Mouse (Mus musculus): ENCODE results near the gene Zfp985. TPM values are rescaled to one million over a fixed set of nuclear protein-coding genes. Genes with fewer than 3 reads are reported as not detected.
"Not testable (repeated sequence)": the region's sequence is repeated elsewhere in the genome, so short reads cannot be mapped to it uniquely, and the experiment has no call there.

Zfp985 gene
- polyA plus RNA-seq, 1 experiment from 2014 or later: 0.18 TPM

DNA sequence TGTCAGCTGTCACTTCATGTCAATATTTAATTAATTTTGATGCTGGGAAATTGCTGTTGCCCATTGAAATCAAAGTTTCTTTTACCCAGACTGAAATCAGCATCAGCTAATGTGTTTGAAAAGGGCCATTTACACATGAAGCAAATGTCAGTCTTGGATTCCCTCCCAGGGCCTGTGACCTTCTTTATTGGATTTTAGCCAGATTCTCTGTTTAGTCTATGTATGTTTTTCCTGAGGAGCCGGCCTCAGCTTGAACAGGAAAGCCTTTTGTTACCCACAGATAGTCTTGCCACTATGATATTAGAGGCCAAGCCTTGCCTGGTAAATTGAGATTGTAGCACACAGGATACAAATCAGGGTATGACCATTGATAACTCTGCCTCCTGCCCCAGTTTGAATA is 6.0 kb downstream of the Zfp985 start:
- not testable (repeated sequence) for H3K4me1 ChIP-seq (replicated peaks); H3K36me3 ChIP-seq; ATAC-seq (ENCODE audit: low FRiP score, low read depth); H3K9ac ChIP-seq; H3K27me3 ChIP-seq; H3K4me2 ChIP-seq; H3K27ac ChIP-seq (replicated peaks); H3K4me3 ChIP-seq
- WGBS: 50% methylated on average over 1 of the region's 1 CpGs
- peaks cover 13% of the 10 kb centered on the region; the same call in 1 of the 2 replicates for H3K9me3 ChIP-seq

DNA sequence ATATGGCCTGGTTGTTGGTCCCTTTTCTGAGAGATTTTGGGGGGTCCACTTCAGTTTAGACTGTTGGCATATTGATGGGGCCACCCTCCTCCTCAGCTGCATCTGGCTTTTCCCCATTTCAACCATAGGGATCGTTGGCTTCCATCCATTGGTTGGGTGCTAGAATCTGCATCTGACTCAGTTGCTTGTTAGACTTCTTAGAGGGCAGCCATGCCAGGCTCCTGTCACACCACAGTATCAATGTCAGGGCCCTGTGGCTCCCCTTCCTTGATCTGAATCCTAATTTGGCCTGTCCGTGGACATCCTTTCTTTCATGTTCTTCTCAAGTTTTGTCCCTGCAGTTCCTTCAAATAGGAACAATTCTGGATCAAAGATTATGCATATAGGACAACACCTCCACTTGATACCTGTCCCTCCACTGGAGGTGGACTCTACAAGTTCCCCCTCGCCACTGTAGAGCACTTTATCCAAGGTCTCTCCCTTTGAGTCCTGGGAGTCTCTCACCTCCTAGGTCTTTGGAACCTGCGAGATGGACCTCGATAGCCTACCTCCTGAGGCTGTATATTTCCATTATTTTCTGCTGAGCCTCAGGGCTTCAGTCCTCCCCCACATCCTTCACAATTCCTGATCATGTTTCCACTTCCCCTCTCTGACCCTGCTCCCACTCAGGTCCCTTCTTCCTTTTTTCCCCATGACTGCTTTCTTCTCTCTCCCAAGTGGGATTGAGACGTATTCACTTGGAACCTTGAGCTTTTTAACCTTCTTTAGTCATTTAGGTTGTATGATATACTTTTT is 12.5 kb downstream of the Zfp985 start:
- no peak overlapping the region for H3K4me2 ChIP-seq
- WGBS: 76% methylated on average over 6 of the region's 6 CpGs
- no peak overlapping the region for H3K9ac ChIP-seq
- no peak overlapping the region for H3K4me3 ChIP-seq
- H3K27me3 ChIP-seq: no peaks in the 10 kb centered on the region
- H3K27ac ChIP-seq (replicated peaks): no peak overlapping the region
- no peaks in the 10 kb centered on the region for H3K4me1 ChIP-seq (replicated peaks)
- no peak for ATAC-seq (ENCODE audit: low FRiP score, low read depth)
- H3K9me3 ChIP-seq: peaks cover 33% of the 10 kb centered on the region
- H3K36me3 ChIP-seq: no peaks in the 10 kb centered on the region

DNA sequence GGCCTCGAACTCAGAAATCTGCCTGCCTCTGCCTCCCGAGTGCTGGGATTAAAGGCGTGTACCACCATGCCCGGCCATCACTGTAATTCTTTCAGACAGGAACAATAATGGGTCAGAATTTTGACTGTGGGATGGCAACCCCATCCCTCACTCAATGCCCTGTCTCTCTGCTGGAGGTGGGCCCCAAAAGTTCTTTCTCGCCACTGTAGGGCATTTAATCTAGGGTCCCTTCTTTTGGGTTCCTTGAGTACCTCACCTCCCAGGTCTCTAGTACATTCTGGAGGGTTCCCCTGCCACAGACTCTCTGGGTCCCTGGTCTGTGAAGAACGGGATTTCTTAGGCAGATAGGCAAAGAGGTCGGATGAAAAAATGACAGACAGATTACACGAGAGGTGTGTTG is 18.1 kb downstream of the Zfp985 start:
- not testable (repeated sequence) for H3K4me2 ChIP-seq; ATAC-seq (ENCODE audit: low FRiP score, low read depth); H3K9ac ChIP-seq; H3K36me3 ChIP-seq; H3K27me3 ChIP-seq; H3K27ac ChIP-seq (replicated peaks); H3K4me1 ChIP-seq (replicated peaks); H3K4me3 ChIP-seq
- WGBS: 88% methylated on average over 8 of the region's 8 CpGs
- peaks cover 21% of the 10 kb centered on the region; the same call in 1 of the 2 replicates for H3K9me3 ChIP-seq

DNA sequence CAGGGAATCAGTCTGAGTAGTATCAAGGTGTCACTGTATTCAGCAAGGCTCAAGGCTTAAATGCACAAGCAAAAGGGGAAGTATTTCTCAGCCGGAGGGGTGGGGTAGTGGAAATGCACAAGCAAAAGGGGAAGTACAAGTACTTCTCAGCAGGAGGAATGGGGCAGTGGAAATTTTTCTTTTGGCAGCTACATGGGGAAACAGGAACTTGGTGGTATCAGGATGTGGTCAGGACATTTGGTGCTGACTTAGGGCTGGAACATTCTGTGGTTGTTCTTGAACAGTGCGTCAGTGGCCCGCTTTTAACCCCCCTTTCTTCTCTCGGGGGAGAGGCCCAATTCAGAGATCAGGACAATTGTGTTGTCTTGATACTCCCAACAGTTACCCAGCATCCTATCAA is 26.3 kb downstream of the Zfp985 start:
- 91% methylated on average over 4 of the region's 4 CpGs for WGBS
- not testable (repeated sequence) for H3K36me3 ChIP-seq; ATAC-seq (ENCODE audit: low FRiP score, low read depth); H3K4me2 ChIP-seq; H3K27ac ChIP-seq (replicated peaks); H3K4me1 ChIP-seq (replicated peaks); H3K4me3 ChIP-seq; H3K27me3 ChIP-seq; H3K9ac ChIP-seq
- H3K9me3 ChIP-seq: peaks cover 27% of the 10 kb centered on the region

DNA sequence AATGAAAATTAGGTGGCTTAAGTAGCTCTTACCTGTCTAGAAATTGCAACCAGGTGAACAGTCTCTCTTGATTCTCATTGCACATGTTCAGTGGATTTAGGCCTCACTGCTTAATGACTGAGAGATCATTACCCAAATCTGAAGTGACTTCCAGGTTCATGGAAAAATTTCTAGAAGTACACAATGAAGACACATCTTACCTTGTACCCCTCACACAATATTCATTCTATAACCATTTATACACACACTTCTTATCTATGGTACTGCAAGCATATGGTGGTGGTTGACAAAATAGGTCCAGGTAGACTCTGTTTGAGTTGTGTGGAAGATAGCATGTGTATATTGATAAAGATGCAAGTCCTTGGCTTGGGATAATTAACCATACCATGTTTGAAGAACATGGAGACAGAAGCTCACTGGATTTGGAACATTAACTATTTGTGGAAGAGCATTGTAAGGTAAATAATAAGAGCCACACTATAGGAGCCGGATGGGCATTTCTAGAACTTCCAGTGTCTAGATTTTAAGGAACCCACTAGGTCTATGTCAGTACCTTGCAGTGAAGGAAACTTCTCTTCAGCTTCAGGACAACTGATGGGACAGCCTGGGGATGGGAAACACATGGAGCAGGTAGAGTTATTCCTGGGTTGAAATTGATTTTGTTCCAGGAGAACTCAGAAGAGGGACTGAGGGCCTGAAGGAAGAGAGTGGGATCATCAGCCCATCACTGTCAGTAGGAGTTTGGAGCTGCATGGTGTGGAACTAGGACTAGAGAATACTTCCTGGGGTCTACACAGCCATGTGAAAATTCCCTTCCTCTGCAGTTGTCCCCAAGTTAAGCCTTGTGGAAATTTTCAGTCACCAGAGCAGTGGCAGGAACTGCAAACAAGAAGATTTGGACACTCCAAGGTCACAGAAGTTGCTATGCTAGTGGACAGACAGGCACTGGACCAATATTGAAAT is 33.7 kb downstream of the Zfp985 start:
- Histone ChIP-seq H3K36me3 (no peaks in the 10 kb centered on the region), H3K9ac (no peak overlapping the region), H3K27me3 (no peaks in the 10 kb centered on the region), H3K4me2 (no peak overlapping the region), H3K4me1 (replicated peaks) (no peaks in the 10 kb centered on the region), H3K9me3 (peaks cover 46% of the 10 kb centered on the region), H3K27ac (replicated peaks) (no peak overlapping the region), H3K4me3 (no peak overlapping the region)
- no peak for ATAC-seq (ENCODE audit: low FRiP score, low read depth)
- WGBS: 55% methylated on average over 1 of the region's 1 CpGs

DNA sequence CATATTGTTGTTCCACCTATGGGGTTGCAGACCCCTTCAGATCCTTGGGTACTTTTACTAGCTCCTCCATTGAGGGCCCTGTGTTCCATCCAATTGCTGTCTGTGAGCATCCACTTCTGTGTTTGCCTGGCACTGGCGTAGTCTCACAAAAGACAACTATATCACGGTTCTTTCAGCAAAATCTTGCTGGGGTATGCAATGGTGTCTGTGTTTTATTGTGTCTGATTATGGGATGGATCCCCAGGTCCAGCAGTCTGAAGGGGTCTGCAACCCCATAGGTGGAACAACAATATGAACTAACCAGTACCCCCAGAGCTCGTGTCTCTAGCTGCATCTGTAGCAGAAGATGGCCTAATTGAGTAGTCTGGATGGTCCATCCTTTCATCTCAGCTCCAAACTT is 41.6 kb downstream of the Zfp985 start:
- not testable (repeated sequence) for H3K4me3 ChIP-seq; H3K9ac ChIP-seq; H3K27ac ChIP-seq (replicated peaks); H3K27me3 ChIP-seq; ATAC-seq (ENCODE audit: low FRiP score, low read depth); H3K4me1 ChIP-seq (replicated peaks); H3K36me3 ChIP-seq; H3K4me2 ChIP-seq
- peaks cover 27% of the 10 kb centered on the region for H3K9me3 ChIP-seq
- 83% methylated on average over 3 of the region's 3 CpGs for WGBS

DNA sequence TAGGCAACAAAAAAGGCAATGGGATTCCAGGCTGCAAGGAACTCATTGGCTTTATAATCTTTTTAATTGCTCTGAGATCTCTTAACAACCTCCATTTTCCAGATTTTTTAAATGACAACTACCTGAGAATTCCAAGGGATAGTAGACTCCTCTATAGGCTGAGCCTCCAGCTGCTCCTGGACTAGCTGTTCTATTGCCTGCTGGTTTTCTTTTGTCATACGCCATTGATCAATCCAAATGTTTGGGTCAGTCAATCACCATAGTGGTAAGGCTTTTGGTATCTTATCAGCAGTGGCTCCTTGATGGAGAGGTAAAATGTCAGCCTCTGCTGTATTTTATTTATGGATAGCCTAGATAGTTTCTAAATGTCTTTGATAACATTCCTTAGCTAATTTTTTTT is 44.6 kb downstream of the Zfp985 start:
- Histone ChIP-seq H3K36me3 (no peaks in the 10 kb centered on the region), H3K4me2 (no peak overlapping the region), H3K4me1 (replicated peaks) (no peaks in the 10 kb centered on the region), H3K27ac (replicated peaks) (no peak overlapping the region), H3K9me3 (peaks cover 31% of the 10 kb centered on the region), H3K4me3 (no peak overlapping the region), H3K27me3 (no peaks in the 10 kb centered on the region), H3K9ac (no peak overlapping the region)
- 59% methylated on average over 1 of the region's 1 CpGs for WGBS
- ATAC-seq (ENCODE audit: low FRiP score, low read depth): no peak

DNA sequence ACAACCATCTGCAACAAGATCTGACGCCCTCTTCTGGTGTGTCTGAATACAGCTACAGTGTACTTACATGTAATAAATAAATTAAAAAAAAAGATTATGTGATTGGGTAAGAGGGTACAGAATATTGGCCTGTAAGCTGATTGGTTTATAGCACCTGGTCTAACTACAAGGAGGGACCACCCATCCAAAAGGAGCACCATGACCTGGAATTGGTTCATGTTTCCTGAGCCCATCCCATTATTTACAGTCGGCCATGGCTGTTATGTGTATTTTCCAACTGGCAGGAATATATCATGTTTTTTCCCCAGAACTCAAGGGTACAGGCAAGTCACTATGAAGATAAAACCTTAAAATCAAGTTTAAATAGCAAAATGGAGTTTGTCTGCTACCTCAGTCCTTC is 45.8 kb downstream of the Zfp985 start:
- peaks cover 31% of the 10 kb centered on the region for H3K9me3 ChIP-seq
- H3K36me3 ChIP-seq: no peaks in the 10 kb centered on the region
- no peaks in the 10 kb centered on the region for H3K4me1 ChIP-seq (replicated peaks)
- H3K27me3 ChIP-seq: no peaks in the 10 kb centered on the region
- H3K4me3 ChIP-seq: no peak overlapping the region
- 61% methylated on average over 2 of the region's 2 CpGs for WGBS
- H3K4me2 ChIP-seq: no peak overlapping the region
- no peak overlapping the region for H3K27ac ChIP-seq (replicated peaks)
- ATAC-seq (ENCODE audit: low FRiP score, low read depth): no peak
- no peak overlapping the region for H3K9ac ChIP-seq

DNA sequence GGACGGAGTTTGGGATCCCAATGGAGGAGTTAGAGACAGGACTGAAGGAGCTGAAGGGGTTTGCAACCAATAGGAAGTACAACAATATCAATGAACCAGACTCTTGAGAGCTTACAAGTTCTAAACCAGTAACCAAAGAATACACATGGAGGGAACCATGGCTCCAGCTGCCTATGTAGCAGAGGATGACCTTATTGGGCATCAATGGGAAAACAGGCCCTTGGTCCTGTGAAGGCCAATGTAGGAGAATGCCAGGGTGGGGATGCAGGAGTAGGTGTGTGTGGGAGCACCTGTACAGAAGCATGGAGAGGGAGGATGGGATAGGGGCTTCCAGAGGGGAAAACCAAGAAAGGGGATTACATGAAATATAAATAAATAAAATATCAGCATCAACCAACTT is 48.8 kb downstream of the Zfp985 start:
- Histone ChIP-seq H3K4me2 (no peak overlapping the region), H3K36me3 (no peaks in the 10 kb centered on the region), H3K4me1 (replicated peaks) (no peaks in the 10 kb centered on the region)

DNA sequence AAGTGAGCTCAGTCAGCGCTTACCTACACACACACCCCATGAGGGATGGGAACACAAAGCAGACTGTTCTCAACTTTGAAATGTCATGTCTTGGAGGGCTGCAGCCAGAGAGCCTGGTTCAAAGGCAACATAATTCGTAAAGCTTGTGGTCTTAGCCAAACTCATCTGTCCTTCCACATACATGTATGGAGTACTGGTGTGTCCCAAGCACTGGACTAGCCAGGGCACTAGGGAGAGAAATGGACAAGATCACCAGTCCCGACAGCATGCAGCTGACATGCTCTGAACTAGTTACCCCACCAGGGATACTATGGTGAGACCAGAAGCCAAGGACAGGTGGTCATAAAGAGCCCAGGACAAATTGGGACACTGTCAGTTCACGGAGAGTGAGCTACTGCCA is 50.7 kb downstream of the Zfp985 start:
- peaks cover 4% of the 10 kb centered on the region; the same call in 1 of the 2 replicates for H3K9me3 ChIP-seq
- ATAC-seq (ENCODE audit: low FRiP score, low read depth): no peak
- no peak overlapping the region for H3K9ac ChIP-seq
- H3K4me1 ChIP-seq (replicated peaks): no peaks in the 10 kb centered on the region
- no peak overlapping the region for H3K4me2 ChIP-seq
- no peaks in the 10 kb centered on the region for H3K27me3 ChIP-seq
- H3K36me3 ChIP-seq: no peaks in the 10 kb centered on the region
- 85% methylated on average over 4 of the region's 4 CpGs for WGBS
- no peak overlapping the region for H3K27ac ChIP-seq (replicated peaks)
- H3K4me3 ChIP-seq: no peak overlapping the region

More for the DNA sequence above, 48.8 kb downstream of the Zfp985 start:
- WGBS: 63% methylated on average over 1 of the region's 1 CpGs
- no peak overlapping the region for H3K4me3 ChIP-seq
- ATAC-seq (ENCODE audit: low FRiP score, low read depth): no peak
- H3K27me3 ChIP-seq: no peaks in the 10 kb centered on the region
- no peak overlapping the region for H3K9ac ChIP-seq
- H3K27ac ChIP-seq (replicated peaks): no peak overlapping the region
- H3K9me3 ChIP-seq: peaks cover 16% of the 10 kb centered on the region; the same call in 1 of the 2 replicates

DNA sequence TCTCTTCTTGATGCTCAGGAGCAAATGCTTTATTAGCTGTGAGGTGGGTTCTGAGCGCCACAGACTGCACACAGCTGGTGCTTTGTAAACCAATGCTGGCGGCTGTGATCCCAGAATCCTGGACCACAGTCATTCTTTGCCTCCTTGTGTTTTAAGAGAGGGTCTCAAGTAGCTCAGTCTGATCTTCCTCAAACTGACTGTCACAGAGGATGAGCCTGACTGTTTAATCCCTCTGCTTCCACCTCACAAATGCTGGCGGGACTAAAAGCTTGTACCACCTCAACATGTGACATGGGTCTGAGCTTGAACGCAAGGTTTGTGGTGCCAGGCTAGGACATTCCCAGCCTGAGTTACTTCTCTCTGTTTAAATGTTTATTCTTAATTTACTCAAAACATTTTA is 52.4 kb downstream of the Zfp985 start:
- H3K27me3 ChIP-seq: no peaks in the 10 kb centered on the region
- no peak overlapping the region for H3K4me2 ChIP-seq
- no peak overlapping the region for H3K27ac ChIP-seq (replicated peaks)
- no peaks in the 10 kb centered on the region for H3K36me3 ChIP-seq
- no peak overlapping the region for H3K4me3 ChIP-seq
- 84% methylated on average over 4 of the region's 4 CpGs for WGBS
- no peak for ATAC-seq (ENCODE audit: low FRiP score, low read depth)
- no peak overlapping the region for H3K9ac ChIP-seq
- no peaks in the 10 kb centered on the region for H3K4me1 ChIP-seq (replicated peaks)
- H3K9me3 ChIP-seq: peaks cover 4% of the 10 kb centered on the region; the same call in 1 of the 2 replicates

DNA sequence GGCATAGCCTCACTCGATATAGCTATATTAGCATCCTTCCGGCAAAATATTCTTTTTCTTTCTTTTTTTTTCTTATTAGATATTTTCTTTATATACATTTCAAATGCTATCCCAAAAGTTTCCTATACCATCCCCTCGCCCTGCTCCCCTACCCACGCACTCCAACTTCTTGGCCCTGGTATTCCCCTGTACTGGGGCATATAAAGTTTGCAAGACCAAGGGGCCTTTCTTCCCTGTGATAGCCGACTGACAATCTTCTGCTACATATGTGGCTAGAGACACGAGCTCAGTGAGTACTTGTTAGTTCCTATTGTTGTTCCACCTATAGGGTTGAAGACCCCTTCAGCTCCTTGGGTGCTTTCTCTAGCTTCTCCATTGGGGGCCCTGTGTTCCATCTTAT is 53.4 kb downstream of the Zfp985 start:
- not testable (repeated sequence) for H3K36me3 ChIP-seq; H3K27ac ChIP-seq (replicated peaks); H3K4me2 ChIP-seq; H3K27me3 ChIP-seq; H3K4me3 ChIP-seq; H3K9ac ChIP-seq; H3K4me1 ChIP-seq (replicated peaks); ATAC-seq (ENCODE audit: low FRiP score, low read depth); H3K9me3 ChIP-seq
- WGBS: 90% methylated on average over 6 of the region's 6 CpGs

All from hindbrain, embryonic 15.5 days (tissue).